Mouse (Mus musculus) brain, embryonic 14.5 days (tissue): ENCODE data around the gene Zfp92.

ENCODE experiments used
- CTCF ChIP-seq: fragments of 200-500 bp; IDR thresholded peaks from 2 replicates; pipeline ENCODE4 v1.5.1; 2012; ENCODE audit warnings: inconsistent platforms, mild to moderate bottlenecking, moderate library complexity, borderline replicate concordance; ENCODE audit not compliant: insufficient read depth, insufficient read length; ENCODE audit errors: extremely low read depth
- POLR2A ChIP-seq: fragments of 200-500 bp; IDR thresholded peaks from 2 replicates; pipeline ENCODE4 v1.6.1; 2012; ENCODE audit warnings: mild to moderate bottlenecking, inconsistent platforms, borderline replicate concordance; ENCODE audit not compliant: poor library complexity, insufficient read depth, insufficient read length, severe bottlenecking; ENCODE audit errors: extremely low read depth

DNA sequence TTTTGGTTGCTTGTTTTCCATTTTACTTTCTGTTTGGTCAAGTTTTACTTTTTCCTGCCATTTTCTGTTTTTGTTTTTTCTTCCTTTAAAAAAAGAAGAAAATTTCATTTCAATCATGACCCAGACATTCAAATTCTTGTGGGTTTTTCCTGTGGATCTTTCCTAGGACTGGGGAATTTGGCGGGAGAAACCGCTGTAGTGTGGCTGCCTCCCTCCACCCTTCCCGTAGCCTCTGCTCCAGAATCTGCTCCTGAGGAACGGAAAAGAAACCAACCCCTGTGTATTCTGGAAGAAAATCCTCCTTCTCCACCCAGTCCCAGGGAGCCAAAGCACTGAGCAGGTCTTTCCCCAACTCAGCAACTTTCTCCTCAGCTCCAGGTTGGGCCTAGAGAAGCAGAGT lies 49.9 kb downstream of the Zfp92 start:
- TF ChIP-seq CTCF (no peak), POLR2A (no peak)
